Mouse (Mus musculus) MEL-GATA-1-ER (cell line): ENCODE measurements around the gene Stap1.

ENCODE experiments used
- DNase-seq: peaks from one replicate; pipeline ENCODE4 v3.0.0-alpha.2; 2012; ENCODE audit warnings: low read depth; ENCODE audit errors: extremely low read depth

Gene Stap1

DNA sequence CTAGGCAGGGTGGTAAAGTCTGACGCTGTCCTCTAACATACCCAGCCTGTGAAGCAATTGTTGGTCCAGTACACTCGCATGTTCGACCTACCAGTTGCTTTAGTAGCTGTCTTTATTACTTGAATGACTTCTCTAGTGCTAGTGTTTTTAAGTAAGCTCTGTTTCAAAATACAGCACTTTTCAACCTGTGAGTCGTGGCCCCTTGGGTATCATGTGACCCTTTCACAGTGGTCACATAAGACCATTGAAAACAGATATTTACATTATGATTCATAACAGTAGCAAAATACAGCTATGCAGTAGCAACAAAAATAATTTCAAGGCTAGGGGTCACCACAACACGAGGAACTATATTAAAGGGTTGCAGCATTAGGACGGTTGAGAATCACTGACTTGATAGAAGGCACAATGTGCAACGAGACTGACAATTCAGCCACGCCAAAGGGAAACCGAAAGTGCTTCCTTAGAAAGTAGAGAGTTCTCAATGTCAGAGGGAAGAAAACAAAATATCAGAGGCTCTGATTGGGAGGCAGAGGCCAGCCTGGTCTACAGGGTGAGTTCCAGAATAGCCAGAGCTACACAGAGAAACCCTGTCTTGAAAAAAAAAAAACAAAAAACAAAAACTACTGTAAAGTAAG lies 47.0 kb downstream of the Stap1 start:
- no peak for DNase-seq

DNA sequence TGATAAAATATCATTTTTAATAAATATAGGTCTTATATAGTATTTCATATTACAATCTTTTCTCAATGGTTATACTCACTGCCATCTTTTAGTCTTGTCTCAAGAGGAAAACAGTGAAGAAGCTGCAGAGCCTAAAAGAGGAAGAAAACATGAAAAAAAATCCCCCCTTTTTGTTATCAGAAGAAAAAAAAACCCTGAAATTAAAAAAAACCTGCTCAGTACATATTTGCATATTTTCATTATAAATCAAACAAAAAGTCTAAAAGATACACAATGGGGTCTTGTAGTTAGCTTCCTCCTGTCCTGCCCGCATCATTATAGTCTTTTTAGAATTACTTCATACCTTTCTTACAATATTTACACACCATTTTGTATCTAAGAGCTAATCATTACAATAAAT lies 57.2 kb downstream of the Stap1 start:
- DNase-seq, result no peak

DNA sequence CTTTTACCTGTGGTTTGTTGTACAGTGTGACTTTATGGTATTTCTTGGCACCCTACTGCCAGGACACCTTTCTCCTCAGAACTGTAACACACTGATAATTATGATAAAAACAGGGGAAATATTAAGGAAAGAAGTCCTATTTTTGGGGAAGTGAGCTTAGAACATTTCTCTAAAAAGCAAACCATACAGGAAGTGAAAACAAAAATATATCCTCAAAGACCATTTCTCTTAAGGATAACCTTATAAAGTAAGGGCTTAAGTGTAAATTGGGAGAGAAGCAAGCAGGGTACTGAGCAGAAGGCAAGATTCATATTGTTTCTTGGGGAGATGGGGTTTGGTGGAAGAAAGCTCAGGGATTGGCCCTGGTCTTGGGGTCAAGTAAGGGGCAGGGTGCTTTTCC lies 58.3 kb downstream of the Stap1 start:
- DNase-seq, result no peak
